Mouse (Mus musculus) heart, embryonic 11.5 days (tissue): ENCODE data around the gene Mcat. TPM values are rescaled to one million over a fixed set of nuclear protein-coding genes. Genes with fewer than 3 reads are reported as not detected.

ENCODE experiments used
- ATAC-seq: fragments of 200-750 bp; cut with Nextera tagmentation; replicated peaks from 2 replicates; pipeline ENCODE4 v1.8.0; 2017; ENCODE audit warnings: moderate library complexity; ENCODE audit not compliant: insufficient number of reproducible peaks, low FRiP score, low TSS enrichment
- H3K27ac ChIP-seq: fragments of 300-500 bp; sonication (generic); 2 replicates; pipeline ENCODE4 v1.5.1; 2014; ENCODE audit warnings: mild to moderate bottlenecking, low read depth, low read length
- H3K27me3 ChIP-seq: fragments of 300-500 bp; sonication (generic); 2 replicates; pipeline ENCODE4 v1.6.1; 2014; ENCODE audit warnings: mild to moderate bottlenecking, low read length, mixed read lengths; ENCODE audit not compliant: control insufficient read depth, insufficient read depth
- H3K36me3 ChIP-seq: fragments of 300-500 bp; sonication (generic); 2 replicates; pipeline ENCODE4 v1.6.1; 2014; ENCODE audit warnings: mild to moderate bottlenecking, low read length, moderate library complexity, mixed read lengths; ENCODE audit not compliant: control insufficient read depth, insufficient read depth
- H3K4me1 ChIP-seq: fragments of 300-500 bp; sonication (generic); 2 replicates; pipeline ENCODE4 v1.6.1; 2014; ENCODE audit warnings: low read length; ENCODE audit not compliant: control insufficient read depth, insufficient read depth
- H3K4me2 ChIP-seq: fragments of 300-500 bp; sonication (generic); 2 replicates; pipeline ENCODE4 v1.6.1; 2014; ENCODE audit warnings: mild to moderate bottlenecking, moderate library complexity
- H3K4me3 ChIP-seq: fragments of 300-500 bp; sonication (generic); 2 replicates; pipeline ENCODE4 v1.5.1; 2014; ENCODE audit warnings: low read depth, low read length
- H3K9ac ChIP-seq: fragments of 300-500 bp; sonication (generic); 2 replicates; pipeline ENCODE4 v1.6.1; 2014; ENCODE audit warnings: mild to moderate bottlenecking, low read depth, low read length, moderate library complexity
- H3K9me3 ChIP-seq: fragments of 300-500 bp; sonication (generic); replicated peaks from 2 replicates; pipeline ENCODE4 v1.6.1; 2016; ENCODE audit warnings: low read length; ENCODE audit not compliant: control insufficient read depth
- WGBS: fragments of 180-500 bp; shearing (Covaris S2); extraction: QIAGEN DNeasy Blood & Tissue Kit; methylation state at CpG from one replicate; pipeline ENCODE4 v1.1.7; 2014; ENCODE audit not compliant: insufficient replicate concordance; 5-methylcytosine and 5-hydroxymethylcytosine counted together
- microRNA-seq: library from miRNA; unstranded; fragments of <30 nt; microRNA quantifications from one replicate; pipeline ENCODE4, GENCODE M21; 2016; ENCODE audit warnings: borderline number of aligned reads
- polyA plus RNA-seq: library from polyadenylated mRNA; unstranded; fragments of >200 nt; fragmentation: Nextera tagmentation; extraction: Ambion mirVana; gene quantifications from 2 replicates; pipeline ENCODE4 v1.2.1, GENCODE M21; 2014

The Mcat gene
- polyA plus RNA-seq, 1 experiment from 2014 or later: 28.3 TPM

DNA sequence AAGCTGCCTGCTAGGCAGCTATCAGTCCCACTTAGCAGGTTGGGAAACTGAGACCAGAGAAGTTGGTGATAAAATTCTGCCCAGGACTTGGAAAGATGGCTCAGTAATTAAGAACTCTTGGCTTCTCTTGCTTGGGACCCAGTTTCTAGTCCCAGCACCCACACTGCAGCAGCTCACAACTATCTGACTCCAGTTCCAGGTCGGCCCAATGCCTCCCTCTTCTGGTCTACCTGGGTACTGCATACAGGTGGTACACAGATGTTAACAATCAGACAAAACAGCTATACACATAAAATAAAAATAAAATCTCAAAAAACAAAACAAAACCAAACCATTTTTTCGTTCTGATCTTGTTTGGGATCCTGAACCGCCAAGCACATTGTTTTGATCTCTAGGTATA, 63.2 kb downstream of the Mcat start:
- no peak overlapping the region for H3K27ac ChIP-seq
- H3K36me3 ChIP-seq: peaks cover 20% of the 10 kb centered on the region
- H3K4me3 ChIP-seq: no peak overlapping the region
- H3K9me3 ChIP-seq: no peaks in the 10 kb centered on the region
- H3K27me3 ChIP-seq: no peaks in the 10 kb centered on the region
- H3K9ac ChIP-seq: no peak overlapping the region
- WGBS: 48% methylated on average over 3 of the region's 3 CpGs
- ATAC-seq: no peak
- no peak overlapping the region for H3K4me2 ChIP-seq
- no peaks in the 10 kb centered on the region for H3K4me1 ChIP-seq

GRCm38 (mm10) chr15:83499211-83499755, 64.3 kb downstream of the Mcat start:
- H3K9ac ChIP-seq: no peak overlapping the region
- WGBS: 87% methylated on average over 10 of the region's 10 CpGs
- no peak for ATAC-seq
- no peaks in the 10 kb centered on the region for H3K4me1 ChIP-seq
- no peak overlapping the region for H3K27ac ChIP-seq
- H3K4me3 ChIP-seq: no peak overlapping the region
- H3K27me3 ChIP-seq: no peaks in the 10 kb centered on the region
- peaks cover 17% of the 10 kb centered on the region for H3K36me3 ChIP-seq
- H3K9me3 ChIP-seq: no peaks in the 10 kb centered on the region
- H3K4me2 ChIP-seq: no peak overlapping the region

DNA sequence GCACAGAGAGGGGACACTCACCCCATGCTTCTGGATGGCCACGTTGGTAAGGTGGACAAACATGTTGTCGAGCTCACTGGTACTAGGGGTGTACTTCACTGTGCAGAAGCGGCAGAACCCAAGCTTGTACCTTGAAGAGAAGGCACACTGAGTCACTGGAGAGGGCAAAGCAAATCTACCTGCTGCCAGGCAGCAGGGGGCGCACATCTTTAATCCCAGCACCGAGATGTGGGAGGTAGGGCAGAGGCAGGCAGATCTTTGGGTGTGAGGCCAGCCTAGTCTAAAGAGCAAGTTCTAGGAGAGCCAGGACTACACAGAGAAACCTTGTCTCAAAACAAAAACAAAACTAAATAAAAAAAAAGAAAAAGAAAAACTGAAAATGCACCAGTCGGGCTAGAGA, 66.3 kb downstream of the Mcat start:
- Histone ChIP-seq H3K4me3 (no peak overlapping the region), H3K36me3 (peaks cover 17% of the 10 kb centered on the region), H3K4me1 (no peaks in the 10 kb centered on the region), H3K4me2 (no peak overlapping the region), H3K27ac (no peak overlapping the region), H3K9me3 (no peaks in the 10 kb centered on the region), H3K27me3 (no peaks in the 10 kb centered on the region), H3K9ac (no peak overlapping the region)
- WGBS: 85% methylated on average over 6 of the region's 6 CpGs
- no peak for ATAC-seq

Small RNAs within 50 kb of the gene (microRNA-seq; reads per million reads assigned to microRNA genes)
- not detected for gene Gm24575

Other genes with a start within 250 kb of the Mcat start
- gene Arfgap3, start 213.5 kb downstream of the Mcat start, polyA plus RNA-seq: 29.9 and 34.4 TPM in 2 replicates
- gene Pacsin2, start 99.2 kb downstream of the Mcat start, polyA plus RNA-seq: 55.0 and 60.0 TPM in 2 replicates
- 18.7 and 20.4 TPM in 2 replicates for gene Ttll1, start 52.9 kb downstream of the Mcat start, polyA plus RNA-seq
- gene Bik, start 36.9 kb downstream of the Mcat start, polyA plus RNA-seq: 31.5 and 33.0 TPM in 2 replicates
- 129 and 136 TPM in 2 replicates for gene Tspo, start 195 bp downstream of the Mcat start, polyA plus RNA-seq
- gene Ttll12, start 31.4 kb upstream of the Mcat start, polyA plus RNA-seq: 30.4 and 31.1 TPM in 2 replicates
- gene Scube1, start 161.2 kb upstream of the Mcat start, polyA plus RNA-seq: 9.3 and 10.2 TPM in 2 replicates
- gene Mpped1, start 215.7 kb upstream of the Mcat start, polyA plus RNA-seq: 0.11 and 0.27 TPM in 2 replicates